Mouse (Mus musculus): ENCODE measurements around the gene Vps11.

DNA sequence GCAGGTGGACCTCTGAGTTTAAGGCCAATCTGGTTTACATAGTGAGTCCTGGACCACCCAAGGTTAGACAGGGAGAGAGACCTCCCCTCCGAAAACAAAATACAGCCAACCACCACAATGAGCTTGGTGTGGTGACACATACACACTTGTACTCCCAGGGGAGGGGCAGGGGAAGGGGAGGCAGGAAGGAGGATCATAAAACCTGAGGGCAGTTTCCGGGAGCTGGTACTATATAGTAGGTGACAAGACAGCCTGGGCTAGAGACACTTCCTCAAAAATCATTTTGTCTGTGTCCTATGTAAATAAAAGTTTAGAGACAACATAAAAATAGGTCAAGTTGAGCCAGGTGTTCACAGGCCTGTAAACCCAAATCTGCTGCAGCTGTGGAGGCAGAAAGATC lies 54.2 kb downstream of the Vps11 start:
- TF ChIP-seq CTCF (IDR thresholded peaks at IDR 0.05; ENCODE audit: borderline replicate concordance, insufficient read depth, low read depth, low read length) (no peak), POLR2A (IDR thresholded peaks at IDR 0.05; ENCODE audit: borderline replicate concordance, insufficient read depth, low read length) (no peak)
